Mouse (Mus musculus): ENCODE measurements around the gene Tgm6.

Gene Tgm6

DNA sequence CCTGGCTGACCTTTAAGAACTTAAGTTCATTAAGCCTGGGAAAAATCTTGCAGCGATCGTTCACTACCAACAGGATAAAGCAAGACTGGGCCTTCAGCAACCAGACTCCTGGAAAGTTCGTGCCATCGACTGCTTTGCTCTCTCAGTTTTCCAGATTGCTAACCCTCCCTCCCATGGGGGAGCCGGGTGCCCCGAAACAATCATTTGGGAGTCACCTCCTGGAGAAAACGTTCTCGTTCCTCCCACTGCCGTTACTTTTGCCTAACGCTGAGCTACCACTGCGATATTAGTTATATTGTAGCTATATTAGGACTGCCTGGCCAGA lies 66.1 kb downstream of the Tgm6 start:
- no peak for DNase-seq (ENCODE audit: low read depth)

DNA sequence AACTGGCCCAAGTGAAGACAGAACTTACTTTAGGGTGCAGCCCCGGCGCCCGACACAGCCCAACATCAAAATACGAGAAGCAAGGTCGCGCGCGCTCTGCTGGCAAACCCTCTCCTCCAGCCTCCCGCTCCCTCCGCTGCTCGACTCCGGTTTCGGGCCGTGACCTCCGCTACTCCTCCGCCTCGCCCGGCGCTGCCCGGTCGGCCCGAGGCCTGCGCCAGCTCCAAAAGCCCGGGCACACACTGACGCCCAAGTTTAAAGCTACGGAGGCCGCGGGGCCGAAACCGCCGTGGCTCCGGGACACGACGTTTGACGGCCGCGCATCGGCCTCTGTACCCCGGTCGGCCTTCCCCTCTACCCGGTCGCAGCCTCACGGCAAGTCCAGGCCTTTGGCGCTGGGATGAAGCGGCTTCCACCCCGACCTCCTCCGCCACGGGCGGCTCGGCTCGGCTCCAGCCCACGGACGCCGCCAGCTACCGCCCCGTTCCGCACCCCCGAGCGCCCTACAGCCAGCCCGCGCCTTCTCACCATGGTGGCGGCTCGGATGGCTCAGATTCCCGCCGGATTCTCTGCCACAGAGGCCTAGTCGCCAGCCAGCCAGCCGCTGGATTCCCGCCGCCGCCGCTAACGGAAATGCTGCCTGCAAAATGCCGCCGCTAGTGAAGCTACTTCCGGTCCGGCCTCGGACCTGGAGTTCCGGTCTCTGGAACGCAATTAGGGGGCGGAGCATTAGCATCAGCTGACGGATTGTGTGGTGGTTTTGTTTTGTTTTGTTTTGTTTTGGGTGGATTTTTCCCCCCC lies 66.7 kb downstream of the Tgm6 start, which contains the start of gene Snrpb:
Gene Snrpb, minus strand, starts transcription at position 698 of the 801 bp plus-strand sequence.
- DNase-seq (ENCODE audit: low read depth), result peak; percentile 92

DNA sequence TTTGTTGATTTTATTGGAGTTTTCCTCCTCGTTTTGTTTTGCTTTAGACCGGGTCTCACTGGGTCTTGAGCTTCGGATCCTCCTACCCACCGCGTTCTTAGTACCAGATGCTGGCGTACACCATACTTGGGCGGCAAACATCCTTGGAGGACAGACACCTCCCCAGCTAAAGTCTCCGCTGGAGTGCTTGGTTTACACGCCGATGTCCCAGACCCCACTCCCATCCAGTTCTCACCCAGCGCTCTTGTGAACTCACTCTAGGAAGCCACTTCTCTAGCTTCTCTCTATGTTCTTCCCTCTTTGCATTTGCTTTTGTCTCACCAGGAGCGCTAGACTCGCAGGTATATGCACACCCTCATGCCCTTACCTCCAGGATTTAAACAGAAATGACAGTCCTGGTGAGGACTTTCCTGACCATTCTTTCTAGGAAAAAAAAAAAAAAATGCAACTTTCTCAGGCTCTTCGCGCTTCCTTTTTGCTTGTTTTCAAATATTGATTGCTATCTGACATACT lies 67.3 kb downstream of the Tgm6 start:
- no peak for DNase-seq (ENCODE audit: low read depth)

DNA sequence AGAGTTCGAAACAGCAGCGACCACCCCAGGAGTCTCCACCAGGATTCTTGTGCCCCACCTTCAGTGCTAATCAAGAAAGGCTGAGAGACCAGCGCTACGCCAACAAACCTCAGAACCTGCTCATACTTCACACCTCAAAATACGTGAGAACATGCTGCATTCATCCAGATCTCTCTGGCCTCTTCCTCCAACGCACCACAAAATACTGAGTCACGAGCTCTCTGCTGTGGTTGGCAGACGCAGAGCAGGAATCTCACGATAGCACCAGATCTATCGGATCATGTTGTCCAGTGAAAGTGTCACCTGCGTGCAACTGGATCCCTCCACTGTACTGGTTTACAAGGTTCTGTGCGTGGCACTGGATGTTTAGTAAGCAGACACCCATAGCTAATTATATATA lies 76.2 kb downstream of the Tgm6 start:
- DNase-seq (ENCODE audit: low read depth), result no peak

DNA sequence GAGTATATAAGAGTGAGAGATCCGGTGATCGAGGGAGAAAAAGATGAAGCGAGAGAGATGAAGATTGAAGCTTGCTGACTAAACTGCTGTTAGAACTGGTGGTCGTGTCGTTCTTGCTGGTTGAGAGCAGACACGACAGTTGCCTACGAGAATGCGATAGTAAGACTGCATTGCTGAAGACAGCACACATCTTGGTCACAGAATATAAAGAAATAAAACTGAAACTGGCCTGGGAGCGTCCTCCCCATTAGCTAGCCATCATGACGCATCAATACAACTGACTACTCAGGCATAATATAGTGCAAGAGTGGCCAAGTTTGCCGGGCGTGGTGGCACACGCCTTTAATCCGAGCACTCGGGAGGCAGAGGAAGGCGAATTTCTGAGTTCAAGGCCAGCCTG lies 82.7 kb downstream of the Tgm6 start, which contains the start of gene Tmc2:
Gene Tmc2, plus strand, starts transcription at position 301 of the 400 bp plus-strand sequence.
- no peak for DNase-seq (ENCODE audit: low read depth)

DNA sequence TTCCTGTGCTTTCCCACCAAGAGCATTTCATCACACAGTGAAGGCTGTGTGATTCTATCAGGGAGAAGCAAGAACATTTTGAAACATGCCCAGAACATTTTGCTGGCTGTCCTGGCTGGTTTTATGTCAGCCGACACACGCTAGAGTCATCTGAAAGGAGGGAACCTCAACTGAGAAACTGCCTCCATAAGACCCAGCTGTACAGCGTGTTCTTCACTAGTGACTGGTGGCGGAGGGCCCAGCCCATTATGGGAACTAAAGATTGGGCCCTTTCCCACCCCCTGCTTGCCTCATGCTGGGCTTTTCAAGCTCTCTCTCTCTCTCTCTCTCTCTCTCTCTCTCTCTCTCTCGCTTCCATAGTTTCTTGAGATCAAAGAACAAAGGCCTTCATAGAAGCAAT lies 88.7 kb downstream of the Tgm6 start:
- DNase-seq (ENCODE audit: low read depth), result no peak
